Mouse (Mus musculus) stomach, embryonic 16.5 days (tissue): Measurements from ENCODE around the gene Cfap299. TPM values are rescaled to one million over a fixed set of nuclear protein-coding genes. Genes with fewer than 3 reads are reported as not detected.

Source experiments
- ATAC-seq: fragments of 200-750 bp; cut with Nextera tagmentation; 2 replicates; pipeline ENCODE4 v1.8.0; 2017; ENCODE audit warnings: moderate number of reproducible peaks, moderate TSS enrichment; ENCODE audit not compliant: insufficient read depth, low FRiP score
- H3K27ac ChIP-seq: fragments of 300-500 bp; sonication (generic); 2 replicates; pipeline ENCODE4 v1.5.1; 2014; ENCODE audit warnings: low read length
- H3K27me3 ChIP-seq: fragments of 300-500 bp; sonication (generic); 2 replicates; pipeline ENCODE4 v1.6.1; 2014; ENCODE audit warnings: low read length, control low read depth, mixed read lengths; ENCODE audit not compliant: control insufficient read depth, insufficient read depth
- H3K36me3 ChIP-seq: fragments of 300-500 bp; sonication (generic); 2 replicates; pipeline ENCODE4 v1.6.1; 2014; ENCODE audit warnings: low read length; ENCODE audit not compliant: control insufficient read depth, insufficient read depth
- H3K4me1 ChIP-seq: fragments of 300-500 bp; sonication (generic); 2 replicates; pipeline ENCODE4 v1.6.1; 2014; ENCODE audit warnings: low read length, control low read depth, mixed read lengths; ENCODE audit not compliant: control insufficient read depth, insufficient read depth
- H3K4me2 ChIP-seq: fragments of 300-500 bp; sonication (generic); 2 replicates; pipeline ENCODE4 v1.6.1; 2014; ENCODE audit warnings: low read depth, low read length, mixed read lengths
- H3K4me3 ChIP-seq: fragments of 300-500 bp; sonication (generic); replicated peaks from 2 replicates; pipeline ENCODE4 v1.5.1; 2014; ENCODE audit warnings: mild to moderate bottlenecking, low read length
- H3K9ac ChIP-seq: fragments of 300-500 bp; sonication (generic); 2 replicates; pipeline ENCODE4 v1.6.1; 2014; ENCODE audit warnings: low read length
- H3K9me3 ChIP-seq: fragments of 300-500 bp; sonication (generic); replicated peaks from 2 replicates; pipeline ENCODE4 v1.6.1; 2016; ENCODE audit warnings: low read length, control low read depth; ENCODE audit not compliant: control insufficient read depth
- WGBS: fragments of 180-500 bp; shearing (Covaris S2); extraction: QIAGEN DNeasy Blood & Tissue Kit; methylation state at CpG from one replicate; pipeline ENCODE4 v1.1.7; 2014; 5-methylcytosine and 5-hydroxymethylcytosine counted together
- microRNA counts: library from miRNA; unstranded; fragments of <30 nt; microRNA quantifications from one replicate; lab custom pipeline; 2016
- microRNA-seq: library from miRNA; unstranded; fragments of <30 nt; microRNA quantifications from one replicate; pipeline ENCODE4, GENCODE M21; 2016
- polyA plus RNA-seq: library from polyadenylated mRNA; unstranded; fragments of >200 nt; fragmentation: Nextera tagmentation; extraction: Ambion mirVana; gene quantifications from 2 replicates; pipeline ENCODE4 v1.2.1, GENCODE M21; 2015

Cfap299 gene
- polyA plus RNA-seq, 1 experiment from 2014 or later: 0.32 TPM

DNA sequence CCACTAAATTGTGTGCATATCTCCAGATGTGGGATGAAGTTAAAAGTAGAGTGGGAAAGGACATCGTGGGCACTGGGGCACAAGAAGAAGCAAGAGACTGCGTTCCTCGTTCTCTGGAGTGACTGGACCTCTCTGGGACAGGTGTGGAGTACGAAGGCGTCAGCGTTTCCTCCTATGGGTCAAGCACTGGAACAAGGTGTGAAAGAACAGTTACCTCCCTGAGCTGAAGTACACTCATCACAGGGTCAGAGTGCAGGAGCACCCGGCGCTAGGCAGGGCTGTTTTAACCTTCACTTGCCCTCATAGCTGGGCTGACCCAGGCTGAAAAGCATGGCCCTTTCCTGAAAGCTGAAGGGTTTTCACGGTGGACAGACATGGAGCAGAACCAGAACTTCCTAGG, 504.7 kb downstream of the Cfap299 start:
- no peaks in the 10 kb centered on the region for H3K4me1 ChIP-seq
- no peak for ATAC-seq
- H3K9me3 ChIP-seq: no peaks in the 10 kb centered on the region
- H3K36me3 ChIP-seq: no peaks in the 10 kb centered on the region
- WGBS: 74% methylated on average over 9 of the region's 9 CpGs
- no peak overlapping the region for H3K4me3 ChIP-seq
- H3K27me3 ChIP-seq: no peaks in the 10 kb centered on the region
- H3K9ac ChIP-seq: no peak overlapping the region
- H3K4me2 ChIP-seq: no peak overlapping the region
- no peak overlapping the region for H3K27ac ChIP-seq

DNA sequence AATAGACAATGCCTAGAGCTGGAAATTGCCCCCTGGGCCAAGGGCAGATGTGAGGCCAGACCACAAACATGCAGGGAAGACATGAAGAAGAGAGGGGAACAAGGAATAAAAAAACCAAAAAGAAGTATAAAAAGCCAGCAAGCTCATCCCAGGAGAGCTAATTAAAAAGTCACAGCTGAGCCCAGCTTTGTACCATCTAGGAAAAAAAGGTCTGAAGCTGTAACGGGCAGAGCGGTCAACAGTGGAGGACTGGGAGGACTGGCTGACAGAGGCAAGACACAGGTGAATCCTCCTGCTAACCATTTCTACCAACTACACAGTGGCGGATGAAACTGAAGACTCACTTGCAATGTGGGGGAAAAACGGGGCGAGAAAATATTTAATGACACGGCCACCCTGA, 505.2 kb downstream of the Cfap299 start:
- H3K27me3 ChIP-seq: no peaks in the 10 kb centered on the region
- no peak overlapping the region for H3K9ac ChIP-seq
- ATAC-seq: no peak
- no peaks in the 10 kb centered on the region for H3K36me3 ChIP-seq
- no peak overlapping the region for H3K4me3 ChIP-seq
- H3K4me2 ChIP-seq: no peak overlapping the region
- H3K4me1 ChIP-seq: no peaks in the 10 kb centered on the region
- H3K27ac ChIP-seq: no peak overlapping the region
- H3K9me3 ChIP-seq: no peaks in the 10 kb centered on the region
- WGBS: 91% methylated on average over 6 of the region's 6 CpGs

DNA sequence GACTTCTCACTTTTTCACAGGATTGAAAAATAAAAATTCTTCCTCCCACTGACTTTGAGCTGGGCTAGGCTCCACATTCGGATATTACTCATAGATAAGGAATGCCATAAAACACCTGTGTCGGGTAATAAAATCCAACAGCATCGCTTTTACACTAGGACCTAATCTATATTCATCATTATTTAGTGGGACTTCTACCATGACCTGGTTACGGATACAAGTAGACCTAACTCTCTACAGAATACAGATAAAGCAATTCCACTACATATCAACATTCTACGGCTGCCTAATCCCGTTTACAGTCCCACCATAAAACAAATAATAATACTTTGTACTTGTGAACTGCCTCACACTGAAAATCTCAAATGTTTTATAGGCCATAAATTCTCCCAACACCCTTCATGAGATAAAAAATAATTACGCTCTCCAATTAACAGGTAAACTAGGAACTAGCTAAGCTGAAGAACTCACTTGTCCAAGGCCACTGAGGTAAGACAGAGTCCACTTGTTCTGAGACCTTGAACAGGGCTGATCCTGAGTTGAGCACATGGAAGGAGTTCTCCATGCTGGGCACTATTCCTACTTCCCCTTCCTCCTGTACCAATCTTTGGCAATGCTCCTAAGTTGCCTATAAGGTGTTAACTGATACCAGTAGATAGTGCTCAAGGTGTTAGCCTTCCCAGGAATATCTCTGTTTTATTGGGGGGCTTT, 513.7 kb downstream of the Cfap299 start:
- Histone ChIP-seq H3K27ac (no peak overlapping the region), H3K4me3 (no peak overlapping the region), H3K9ac (no peak overlapping the region), H3K4me1 (peaks cover 4% of the 10 kb centered on the region; the same call in 1 of the 2 replicates), H3K4me2 (no peak overlapping the region), H3K36me3 (no peaks in the 10 kb centered on the region), H3K27me3 (no peaks in the 10 kb centered on the region), H3K9me3 (no peaks in the 10 kb centered on the region)
- ATAC-seq: no peak
- WGBS: 75% methylated on average over 7 of the region's 7 CpGs

DNA sequence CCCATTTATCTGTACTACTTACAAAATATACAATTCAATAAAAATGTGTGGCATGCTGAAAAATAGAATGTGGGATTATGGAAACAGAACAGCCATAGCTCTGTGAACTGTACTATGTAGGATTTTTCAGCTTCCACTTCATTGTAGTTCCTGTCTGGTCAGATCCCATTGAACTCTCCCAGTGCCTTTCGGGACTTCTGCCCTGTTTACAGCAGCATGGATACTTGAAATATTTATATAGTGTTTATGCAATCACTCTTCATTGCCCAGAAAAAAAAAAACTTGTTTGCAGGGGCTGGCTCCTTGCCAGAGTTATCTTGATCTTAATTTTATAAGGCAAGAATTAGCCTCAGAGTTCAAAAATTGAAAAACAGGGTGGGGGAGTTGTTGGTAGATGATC, 515.6 kb downstream of the Cfap299 start:
- Histone ChIP-seq H3K4me2 (no peak overlapping the region), H3K27ac (no peak overlapping the region), H3K9me3 (no peaks in the 10 kb centered on the region), H3K4me3 (no peak overlapping the region), H3K27me3 (no peaks in the 10 kb centered on the region), H3K36me3 (no peaks in the 10 kb centered on the region), H3K9ac (no peak overlapping the region), H3K4me1 (peaks cover 4% of the 10 kb centered on the region; the same call in 1 of the 2 replicates)
- WGBS: 33% methylated on average over 1 of the region's 1 CpGs
- no peak for ATAC-seq

MicroRNAs encoded within 50 kb of the gene (microRNA counts, 519-probe panel; counts per million panel counts)
- microRNA mmu-miR-703 (lab: Ali Mortazavi, UCI): not detected

Small RNA genes within 50 kb of the gene (microRNA-seq; reads per million reads assigned to microRNA genes)
- not detected for gene Mir703

Other genes with a start within 250 kb of the Cfap299 start
- 0.06 TPM in 1 of 2 replicates, not detected in the other for gene Prdm8, start 162.1 kb upstream of the Cfap299 start, polyA plus RNA-seq
- 1.1 and 1.8 TPM in 2 replicates for gene Fgf5, start 75.1 kb upstream of the Cfap299 start, polyA plus RNA-seq
- not detected in 2 replicates for gene Gm11111, start 223.4 kb downstream of the Cfap299 start, polyA plus RNA-seq